Mouse (Mus musculus): ENCODE measurements around the gene Gga1. TPM values are rescaled to one million over a fixed set of nuclear protein-coding genes. Genes with fewer than 3 reads are reported as not detected.

The Gga1 gene
- polyA plus RNA-seq, 1 experiment from 2014 or later, result 29.3 TPM

DNA sequence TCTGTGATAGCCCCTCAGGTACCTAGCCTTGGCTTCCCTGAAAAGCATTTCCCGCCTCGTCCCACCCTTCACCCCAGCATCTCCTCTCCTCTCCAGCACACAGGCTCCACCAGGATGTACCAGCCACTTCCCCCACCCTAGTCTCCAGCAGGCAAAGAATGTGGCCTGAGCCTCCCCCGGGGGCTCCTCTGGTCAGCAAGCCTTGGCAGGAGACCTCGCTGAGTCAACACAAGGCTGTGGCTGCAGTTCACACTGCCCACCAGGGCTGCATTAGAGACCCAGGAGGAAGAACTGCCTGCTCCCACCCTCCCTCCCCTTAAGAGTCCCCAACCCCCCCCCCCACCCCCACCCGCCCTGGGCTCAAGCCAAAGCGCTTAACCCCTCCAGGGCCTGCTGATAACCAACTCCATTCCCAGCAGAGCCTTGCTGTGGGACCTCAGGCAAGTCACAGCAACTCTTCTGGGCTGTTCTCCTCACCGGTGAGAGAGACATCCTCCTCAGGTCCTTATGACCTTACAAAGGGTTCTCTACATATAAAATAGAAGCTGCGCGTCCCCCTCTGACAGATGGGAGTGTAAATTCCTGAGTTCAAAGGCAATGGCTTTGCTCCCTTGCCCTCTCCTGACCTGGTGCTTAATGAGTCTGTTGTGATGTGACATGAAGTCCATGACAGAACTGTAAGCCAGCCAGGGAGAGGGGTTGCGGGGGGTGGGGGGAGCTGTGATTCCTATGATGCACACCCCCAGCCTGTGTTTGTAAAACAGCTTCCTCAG is 42.6 kb upstream of the Gga1 start:
- Histone ChIP-seq H3K27ac (ENCODE audit: low read depth, low read length) (peak overlapping the region; percentile 94), H3K4me2 (no peak overlapping the region), H3K4me3 (ENCODE audit: low read depth, low read length) (no peak overlapping the region), H3K9ac (ENCODE audit: low read depth, low read length) (no peak overlapping the region), H3K27me3 (ENCODE audit: control insufficient read depth, insufficient read depth, low read length) (no peaks in the 10 kb centered on the region), H3K36me3 (ENCODE audit: control insufficient read depth, insufficient read depth, low read length) (no peaks in the 10 kb centered on the region), H3K9me3 (replicated peaks; ENCODE audit: control insufficient read depth, low read length) (no peaks in the 10 kb centered on the region), H3K4me1 (ENCODE audit: control insufficient read depth, insufficient read depth, low read length) (peaks cover 50% of the 10 kb centered on the region)
- 26% methylated on average over 10 of the region's 10 CpGs for WGBS (ENCODE audit: insufficient replicate concordance)
- ATAC-seq (replicated peaks; ENCODE audit: insufficient number of reproducible peaks, low FRiP score, low TSS enrichment), result no peak

DNA sequence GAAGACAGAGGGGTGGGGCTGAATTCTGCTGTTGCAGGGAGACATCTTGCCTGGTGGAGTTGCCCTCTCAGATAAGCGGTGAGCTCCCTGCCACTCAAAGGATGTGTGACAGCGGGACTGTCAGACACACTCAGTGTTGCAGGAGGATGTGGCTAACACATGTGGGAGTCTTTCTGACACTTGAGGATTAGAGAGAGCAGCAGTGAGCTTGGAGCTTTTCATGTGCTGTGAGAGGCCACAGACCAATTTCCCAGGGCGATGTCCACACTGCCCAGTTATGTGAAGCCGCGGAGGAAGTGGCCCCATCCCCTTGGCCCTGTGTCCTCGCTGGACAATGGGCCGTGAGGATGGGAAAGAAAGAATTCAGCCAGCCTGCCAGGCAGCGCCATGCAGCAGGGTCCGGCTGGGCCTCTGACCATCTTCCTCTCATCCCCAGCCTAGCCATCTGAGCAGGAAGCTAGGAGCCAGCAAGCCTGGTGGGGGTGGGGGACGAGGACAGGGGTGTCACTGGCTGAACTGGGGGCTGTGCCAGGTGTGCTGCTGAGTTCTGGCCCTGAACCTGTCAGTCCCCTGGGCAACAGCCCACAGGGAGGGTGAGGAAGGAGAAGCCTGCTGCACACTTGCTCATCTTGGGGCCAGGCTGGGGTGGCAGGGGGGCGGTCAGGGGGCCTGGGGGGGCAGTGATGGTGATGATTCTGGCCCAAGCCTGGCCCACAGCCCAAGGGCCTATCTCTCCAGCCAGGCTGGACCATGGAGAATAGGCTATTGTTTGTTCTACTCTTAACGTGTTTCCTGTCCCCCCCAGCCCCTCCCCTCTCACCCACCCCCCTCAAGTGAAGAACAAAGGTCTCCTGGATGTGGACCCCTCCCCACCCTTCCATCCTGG is 41.5 kb upstream of the Gga1 start:
- H3K36me3 ChIP-seq (ENCODE audit: control insufficient read depth, insufficient read depth, low read length), result no peaks in the 10 kb centered on the region
- H3K4me2 ChIP-seq, result no peak overlapping the region
- peak overlapping the region; percentile 1; the same call in 1 of the 2 replicates for H3K9ac ChIP-seq (ENCODE audit: low read depth, low read length)

GRCm38 (mm10) chr15:78836086-78836621 is 40.8 kb upstream of the Gga1 start:
- Histone ChIP-seq H3K36me3 (ENCODE audit: control insufficient read depth, insufficient read depth, low read length) (no peaks in the 10 kb centered on the region), H3K27ac (ENCODE audit: low read depth, low read length) (peak overlapping the region; percentile 94), H3K4me3 (ENCODE audit: low read depth, low read length) (no peak overlapping the region), H3K4me1 (ENCODE audit: control insufficient read depth, insufficient read depth, low read length) (peaks cover 57% of the 10 kb centered on the region), H3K27me3 (ENCODE audit: control insufficient read depth, insufficient read depth, low read length) (peaks cover 4% of the 10 kb centered on the region; the same call in 1 of the 2 replicates), H3K9ac (ENCODE audit: low read depth, low read length) (peak overlapping the region; percentile 47; the same call in 1 of the 2 replicates), H3K4me2 (no peak overlapping the region; the same call in 1 of the 2 replicates), H3K9me3 (replicated peaks; ENCODE audit: control insufficient read depth, low read length) (no peaks in the 10 kb centered on the region)
- WGBS (ENCODE audit: insufficient replicate concordance), result 17% methylated on average over 8 of the region's 8 CpGs
- no peak for ATAC-seq (replicated peaks; ENCODE audit: insufficient number of reproducible peaks, low FRiP score, low TSS enrichment)

More for the DNA sequence above, 41.5 kb upstream of the Gga1 start:
- Histone ChIP-seq H3K27me3 (ENCODE audit: control insufficient read depth, insufficient read depth, low read length) (no peaks in the 10 kb centered on the region), H3K9me3 (replicated peaks; ENCODE audit: control insufficient read depth, low read length) (no peaks in the 10 kb centered on the region), H3K4me1 (ENCODE audit: control insufficient read depth, insufficient read depth, low read length) (peaks cover 56% of the 10 kb centered on the region), H3K27ac (ENCODE audit: low read depth, low read length) (peak overlapping the region; percentile 94), H3K4me3 (ENCODE audit: low read depth, low read length) (no peak overlapping the region)
- ATAC-seq (replicated peaks; ENCODE audit: insufficient number of reproducible peaks, low FRiP score, low TSS enrichment), result peak; percentile 46
- WGBS (ENCODE audit: insufficient replicate concordance), result 9% methylated on average over 12 of the region's 12 CpGs

- H3K36me3 ChIP-seq (ENCODE audit: control insufficient read depth, insufficient read depth, low read length), result no peaks in the 10 kb centered on the region
- ATAC-seq (replicated peaks; ENCODE audit: insufficient number of reproducible peaks, low FRiP score, low TSS enrichment), result no peak
- H3K9ac ChIP-seq (ENCODE audit: low read depth, low read length), result no peak overlapping the region
- H3K4me1 ChIP-seq (ENCODE audit: control insufficient read depth, insufficient read depth, low read length), result peaks cover 37% of the 10 kb centered on the region
- no peak overlapping the region for H3K4me3 ChIP-seq (ENCODE audit: low read depth, low read length)
- no peaks in the 10 kb centered on the region for H3K9me3 ChIP-seq (replicated peaks; ENCODE audit: control insufficient read depth, low read length)
- 5% methylated on average over 2 of the region's 2 CpGs for WGBS (ENCODE audit: insufficient replicate concordance)
- H3K27ac ChIP-seq (ENCODE audit: low read depth, low read length), result peak overlapping the region; percentile 42; the same call in 1 of the 2 replicates
- H3K4me2 ChIP-seq, result no peak overlapping the region
- H3K27me3 ChIP-seq (ENCODE audit: control insufficient read depth, insufficient read depth, low read length), result peaks cover 4% of the 10 kb centered on the region
Measured at GRCm38 (mm10) chr15:78839744-78840143, 37.2 kb upstream of the Gga1 start.

DNA sequence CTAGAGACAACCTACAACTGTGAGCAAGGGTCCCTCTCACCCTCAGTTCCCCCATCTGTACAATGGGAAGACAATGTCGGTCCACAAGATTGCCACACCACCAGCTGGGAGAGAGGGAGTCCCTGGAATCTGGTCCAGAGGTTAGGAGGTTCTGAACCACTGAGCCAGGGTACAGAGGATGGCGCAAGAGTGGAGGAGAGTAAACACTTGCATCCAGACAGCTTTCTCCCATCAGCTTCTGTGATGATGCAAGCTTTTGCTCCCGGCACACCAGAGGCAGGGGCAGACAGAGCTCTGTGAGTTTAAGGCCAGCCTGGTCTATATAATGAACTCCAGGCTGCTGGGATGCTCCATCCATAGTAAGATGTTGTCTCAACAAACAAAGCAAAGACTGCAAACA is 36.7 kb upstream of the Gga1 start:
- WGBS (ENCODE audit: insufficient replicate concordance), result 49% methylated on average over 3 of the region's 3 CpGs
- Histone ChIP-seq H3K4me2 (no peak overlapping the region), H3K9ac (ENCODE audit: low read depth, low read length) (no peak overlapping the region), H3K27ac (ENCODE audit: low read depth, low read length) (0 out of 2 replicates have a peak overlapping the region, but pooled peaks have one; percentile 50), H3K9me3 (replicated peaks; ENCODE audit: control insufficient read depth, low read length) (no peaks in the 10 kb centered on the region), H3K4me3 (ENCODE audit: low read depth, low read length) (no peak overlapping the region), H3K4me1 (ENCODE audit: control insufficient read depth, insufficient read depth, low read length) (peaks cover 37% of the 10 kb centered on the region), H3K27me3 (ENCODE audit: control insufficient read depth, insufficient read depth, low read length) (peaks cover 4% of the 10 kb centered on the region), H3K36me3 (ENCODE audit: control insufficient read depth, insufficient read depth, low read length) (no peaks in the 10 kb centered on the region)
- ATAC-seq (replicated peaks; ENCODE audit: insufficient number of reproducible peaks, low FRiP score, low TSS enrichment), result no peak

- H3K4me2 ChIP-seq, result no peak overlapping the region
- H3K27me3 ChIP-seq (ENCODE audit: control insufficient read depth, insufficient read depth, low read length), result peaks cover 4% of the 10 kb centered on the region
- ATAC-seq (replicated peaks; ENCODE audit: insufficient number of reproducible peaks, low FRiP score, low TSS enrichment), result no peak
- H3K4me1 ChIP-seq (ENCODE audit: control insufficient read depth, insufficient read depth, low read length), result peaks cover 37% of the 10 kb centered on the region
- H3K9me3 ChIP-seq (replicated peaks; ENCODE audit: control insufficient read depth, low read length), result no peaks in the 10 kb centered on the region
- H3K36me3 ChIP-seq (ENCODE audit: control insufficient read depth, insufficient read depth, low read length), result no peaks in the 10 kb centered on the region
- no peak overlapping the region for H3K27ac ChIP-seq (ENCODE audit: low read depth, low read length)
- H3K4me3 ChIP-seq (ENCODE audit: low read depth, low read length), result no peak overlapping the region
- 59% methylated on average over 11 of the region's 11 CpGs for WGBS (ENCODE audit: insufficient replicate concordance)
- no peak overlapping the region; the same call in 1 of the 2 replicates for H3K9ac ChIP-seq (ENCODE audit: low read depth, low read length)
Measured at GRCm38 (mm10) chr15:78840751-78841150, 36.2 kb upstream of the Gga1 start.

DNA sequence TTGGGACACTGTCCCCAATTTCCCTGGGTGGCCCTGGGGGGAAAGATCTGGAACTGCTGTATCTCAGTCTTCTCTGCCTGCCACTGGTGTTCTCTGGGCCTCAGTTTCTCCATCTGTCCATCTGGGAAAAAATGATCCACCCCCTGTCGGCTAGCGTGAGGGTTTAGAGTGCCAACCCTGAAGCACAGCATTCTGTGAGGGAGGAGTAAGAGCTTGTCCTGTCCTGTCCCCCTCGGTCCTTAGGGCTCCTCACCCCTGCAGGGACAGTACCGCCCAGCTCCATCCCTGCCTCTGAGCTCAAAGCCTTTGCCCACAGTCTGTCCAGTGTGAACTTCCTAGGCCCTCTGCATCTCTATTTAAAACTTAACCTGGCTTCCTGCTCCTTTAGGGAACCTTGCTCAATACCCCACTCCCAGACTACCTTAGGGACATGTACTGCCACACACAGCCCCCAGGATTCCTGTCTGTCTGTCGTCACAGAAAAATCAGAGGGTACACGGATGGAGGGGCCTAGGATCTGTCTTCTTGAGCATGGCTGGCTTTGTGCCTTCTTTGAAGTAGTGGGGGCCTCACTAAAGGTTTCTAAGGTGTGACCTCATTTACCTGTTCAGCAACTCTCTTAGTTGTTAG is 35.7 kb upstream of the Gga1 start:
- Histone ChIP-seq H3K27me3 (ENCODE audit: control insufficient read depth, insufficient read depth, low read length) (peaks cover 4% of the 10 kb centered on the region), H3K27ac (ENCODE audit: low read depth, low read length) (no peak overlapping the region), H3K9ac (ENCODE audit: low read depth, low read length) (no peak overlapping the region; the same call in 1 of the 2 replicates), H3K9me3 (replicated peaks; ENCODE audit: control insufficient read depth, low read length) (no peaks in the 10 kb centered on the region), H3K4me3 (ENCODE audit: low read depth, low read length) (no peak overlapping the region), H3K4me1 (ENCODE audit: control insufficient read depth, insufficient read depth, low read length) (peaks cover 38% of the 10 kb centered on the region), H3K36me3 (ENCODE audit: control insufficient read depth, insufficient read depth, low read length) (no peaks in the 10 kb centered on the region), H3K4me2 (no peak overlapping the region)
- ATAC-seq (replicated peaks; ENCODE audit: insufficient number of reproducible peaks, low FRiP score, low TSS enrichment), result no peak
- whole genome bisulfite sequencing (ENCODE audit: insufficient replicate concordance), result 53% methylated on average over 6 of the region's 6 CpGs

All from heart, embryonic 11.5 days (tissue).